Mouse (Mus musculus): Measurements from ENCODE around the gene Il10rb. TPM values are rescaled to one million over a fixed set of nuclear protein-coding genes. Genes with fewer than 3 reads are reported as not detected.
"Not testable (repeated sequence)": the region's sequence is repeated elsewhere in the genome, so short reads cannot be mapped to it uniquely, and the experiment has no call there.

Il10rb gene
- polyA plus RNA-seq, 1 experiment from 2014 or later, result 29.5 TPM

- Histone ChIP-seq H3K4me3 (no peak overlapping the region), H3K27me3 (no peaks in the 10 kb centered on the region), H3K27ac (no peak overlapping the region), H3K4me2 (no peak overlapping the region), H3K9me3 (no peaks in the 10 kb centered on the region), H3K9ac (no peak overlapping the region), H3K36me3 (peaks cover 28% of the 10 kb centered on the region), H3K4me1 (peaks cover under 1% of the 10 kb centered on the region; the same call in 1 of the 2 replicates)
- no peak for ATAC-seq (ENCODE audit: insufficient number of reproducible peaks, low FRiP score, low TSS enrichment, low read depth)
- 58% methylated on average over 5 of the region's 5 CpGs for WGBS
These were observed 21.5 kb downstream of the Il10rb start for GRCm38 (mm10) chr16:91427461-91427860.

DNA sequence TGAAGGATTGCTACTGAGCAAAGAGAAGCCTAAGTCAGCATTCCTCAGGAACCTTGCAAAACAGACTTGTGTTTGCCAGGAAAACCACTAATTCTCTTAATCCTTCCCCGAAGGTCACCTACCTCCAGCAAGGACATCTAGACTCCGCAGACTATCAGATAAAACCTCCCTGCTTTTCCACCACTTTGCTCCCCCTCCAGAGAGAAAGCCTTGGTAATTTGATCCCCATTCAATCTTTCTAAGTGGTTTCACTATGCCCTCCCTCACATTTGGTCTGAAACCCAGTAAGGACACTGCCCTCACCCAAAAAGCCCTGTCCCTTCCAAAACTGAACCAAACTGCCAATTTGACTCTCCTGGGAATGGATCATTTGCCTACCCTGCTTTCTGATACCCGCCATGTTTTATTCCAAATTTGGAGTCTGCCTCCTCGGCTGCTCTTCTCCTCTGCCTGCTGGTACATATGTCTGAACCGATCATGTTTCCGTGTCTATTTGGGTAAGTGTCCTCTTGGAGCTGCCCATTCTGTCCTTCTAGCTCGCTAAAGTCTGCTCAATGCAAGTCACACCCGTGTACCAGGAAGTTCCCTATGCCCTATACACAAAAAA lies 22.4 kb downstream of the Il10rb start:
- no peak for ATAC-seq (ENCODE audit: insufficient number of reproducible peaks, low FRiP score, low TSS enrichment, low read depth)
- Histone ChIP-seq H3K4me1 (peaks cover 6% of the 10 kb centered on the region; the same call in 1 of the 2 replicates), H3K9ac (no peak overlapping the region), H3K9me3 (no peaks in the 10 kb centered on the region), H3K27ac (no peak overlapping the region), H3K4me3 (no peak overlapping the region), H3K27me3 (no peaks in the 10 kb centered on the region), H3K4me2 (no peak overlapping the region), H3K36me3 (peaks cover 28% of the 10 kb centered on the region)
- WGBS, result 75% methylated on average over 8 of the region's 8 CpGs

GRCm38 (mm10) chr16:91432720-91433328 lies 26.9 kb downstream of the Il10rb start:
- Histone ChIP-seq H3K4me1 (peaks cover 6% of the 10 kb centered on the region; the same call in 1 of the 2 replicates), H3K36me3 (no peaks in the 10 kb centered on the region), H3K27ac (no peak overlapping the region), H3K9me3 (no peaks in the 10 kb centered on the region), H3K4me3 (no peak overlapping the region), H3K4me2 (no peak overlapping the region), H3K9ac (no peak overlapping the region), H3K27me3 (no peaks in the 10 kb centered on the region)
- ATAC-seq (ENCODE audit: insufficient number of reproducible peaks, low FRiP score, low TSS enrichment, low read depth), result no peak
- WGBS, result 40% methylated on average over 5 of the region's 5 CpGs

GRCm38 (mm10) chr16:91433329-91433933 lies 27.5 kb downstream of the Il10rb start:
- 56% methylated on average over 8 of the region's 8 CpGs for WGBS

DNA sequence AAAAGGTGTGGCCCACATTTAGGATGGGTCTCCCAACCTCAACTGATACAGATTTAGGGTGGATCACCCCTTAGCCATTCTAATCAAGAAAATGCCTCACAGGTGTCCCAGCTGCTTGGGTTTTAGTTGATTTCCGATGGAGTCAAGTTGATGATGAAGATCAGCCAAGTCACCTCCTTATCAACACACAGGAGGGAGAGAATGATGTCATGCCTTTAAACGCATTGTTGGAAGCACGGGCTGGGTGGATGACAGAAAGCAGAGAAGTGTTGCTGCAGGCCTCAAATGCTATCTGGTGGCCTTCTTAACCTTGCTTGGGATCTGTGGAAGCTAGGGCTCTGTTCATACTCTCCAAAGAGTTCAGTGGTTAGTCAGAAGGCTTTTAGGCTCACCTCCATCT lies 28.2 kb downstream of the Il10rb start:
- Histone ChIP-seq H3K4me1 (peaks cover 6% of the 10 kb centered on the region; the same call in 1 of the 2 replicates), H3K4me3 (no peak overlapping the region), H3K36me3 (no peaks in the 10 kb centered on the region), H3K9me3 (no peaks in the 10 kb centered on the region), H3K4me2 (no peak overlapping the region), H3K27ac (no peak overlapping the region), H3K9ac (no peak overlapping the region), H3K27me3 (no peaks in the 10 kb centered on the region)
- no peak for ATAC-seq (ENCODE audit: insufficient number of reproducible peaks, low FRiP score, low TSS enrichment, low read depth)
- WGBS, result 81% methylated on average over 3 of the region's 3 CpGs

More at GRCm38 (mm10) chr16:91433329-91433933, 27.5 kb downstream of the Il10rb start:
- Histone ChIP-seq H3K4me1 (peaks cover 6% of the 10 kb centered on the region; the same call in 1 of the 2 replicates), H3K27ac (no peak overlapping the region), H3K4me2 (no peak overlapping the region), H3K9ac (no peak overlapping the region), H3K36me3 (no peaks in the 10 kb centered on the region), H3K9me3 (no peaks in the 10 kb centered on the region), H3K4me3 (no peak overlapping the region), H3K27me3 (no peaks in the 10 kb centered on the region)
- no peak for ATAC-seq (ENCODE audit: insufficient number of reproducible peaks, low FRiP score, low TSS enrichment, low read depth)

- Histone ChIP-seq H3K4me1 (peaks cover 5% of the 10 kb centered on the region; the same call in 1 of the 2 replicates), H3K4me2 (no peak overlapping the region), H3K36me3 (no peaks in the 10 kb centered on the region), H3K9me3 (no peaks in the 10 kb centered on the region), H3K27me3 (no peaks in the 10 kb centered on the region), H3K4me3 (no peak overlapping the region), H3K9ac (no peak overlapping the region), H3K27ac (no peak overlapping the region)
- no peak for ATAC-seq (ENCODE audit: insufficient number of reproducible peaks, low FRiP score, low TSS enrichment, low read depth)
- WGBS, result 70% methylated on average over 3 of the region's 3 CpGs
These were observed 32.1 kb downstream of the Il10rb start for GRCm38 (mm10) chr16:91438081-91438480.

- H3K27ac ChIP-seq; H3K4me2 ChIP-seq; H3K4me3 ChIP-seq; H3K27me3 ChIP-seq; H3K9ac ChIP-seq; ATAC-seq (ENCODE audit: insufficient number of reproducible peaks, low FRiP score, low TSS enrichment, low read depth); H3K4me1 ChIP-seq; H3K9me3 ChIP-seq; H3K36me3 ChIP-seq: not testable (repeated sequence)
- 84% methylated on average over 1 of the region's 1 CpGs for WGBS
These were observed 32.6 kb downstream of the Il10rb start for GRCm38 (mm10) chr16:91438599-91438998.

GRCm38 (mm10) chr16:91441366-91441765 lies 35.4 kb downstream of the Il10rb start:
- no peaks in the 10 kb centered on the region for H3K9me3 ChIP-seq
- no peak overlapping the region for H3K4me2 ChIP-seq
- 51% methylated on average over 7 of the region's 7 CpGs for WGBS
- H3K4me3 ChIP-seq, result no peak overlapping the region
- H3K27me3 ChIP-seq, result no peaks in the 10 kb centered on the region
- H3K36me3 ChIP-seq, result no peaks in the 10 kb centered on the region
- no peak overlapping the region for H3K27ac ChIP-seq
- no peak for ATAC-seq (ENCODE audit: insufficient number of reproducible peaks, low FRiP score, low TSS enrichment, low read depth)
- H3K9ac ChIP-seq, result no peak overlapping the region
- peaks cover 8% of the 10 kb centered on the region; the same call in 1 of the 2 replicates for H3K4me1 ChIP-seq

- H3K9me3 ChIP-seq, result no peaks in the 10 kb centered on the region
- no peaks in the 10 kb centered on the region for H3K27me3 ChIP-seq
- ATAC-seq (ENCODE audit: insufficient number of reproducible peaks, low FRiP score, low TSS enrichment, low read depth), result no peak
- no peak overlapping the region for H3K4me2 ChIP-seq
- H3K4me3 ChIP-seq, result no peak overlapping the region
- 79% methylated on average over 7 of the region's 7 CpGs for WGBS
- no peak overlapping the region for H3K9ac ChIP-seq
- H3K4me1 ChIP-seq, result peaks cover 8% of the 10 kb centered on the region; the same call in 1 of the 2 replicates
- H3K27ac ChIP-seq, result no peak overlapping the region
- H3K36me3 ChIP-seq, result no peaks in the 10 kb centered on the region
These were observed 35.9 kb downstream of the Il10rb start for GRCm38 (mm10) chr16:91441811-91442240.

DNA sequence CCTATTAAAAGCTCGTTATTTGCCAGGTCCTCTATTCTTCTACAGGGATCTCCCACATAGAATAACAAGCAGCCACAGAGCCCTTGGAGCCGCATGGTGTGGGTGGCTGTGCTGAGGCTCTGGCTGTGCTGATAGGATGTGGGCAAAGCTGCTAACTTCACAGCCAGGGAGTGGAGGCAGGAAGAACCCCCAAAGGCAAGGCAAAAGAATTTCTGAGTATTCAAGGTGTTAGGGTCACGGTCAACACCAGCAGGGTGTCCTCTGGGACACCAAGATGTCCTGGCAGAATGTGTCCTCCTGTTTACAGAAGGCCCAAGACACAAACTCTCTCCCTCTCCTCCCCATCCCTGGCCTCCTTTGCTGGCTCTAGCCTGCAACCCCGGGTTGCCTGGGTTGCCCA lies 36.5 kb downstream of the Il10rb start:
- no peak overlapping the region for H3K27ac ChIP-seq
- no peaks in the 10 kb centered on the region for H3K9me3 ChIP-seq
- H3K4me2 ChIP-seq, result no peak overlapping the region
- no peak overlapping the region for H3K4me3 ChIP-seq
- H3K4me1 ChIP-seq, result peaks cover 8% of the 10 kb centered on the region; the same call in 1 of the 2 replicates
- no peak for ATAC-seq (ENCODE audit: insufficient number of reproducible peaks, low FRiP score, low TSS enrichment, low read depth)
- no peaks in the 10 kb centered on the region for H3K36me3 ChIP-seq
- H3K9ac ChIP-seq, result no peak overlapping the region
- no peaks in the 10 kb centered on the region for H3K27me3 ChIP-seq
- WGBS, result 61% methylated on average over 4 of the region's 4 CpGs

- Histone ChIP-seq H3K4me2 (no peak overlapping the region), H3K9ac (no peak overlapping the region), H3K27ac (no peak overlapping the region), H3K27me3 (no peaks in the 10 kb centered on the region), H3K9me3 (no peaks in the 10 kb centered on the region), H3K4me1 (peaks cover 8% of the 10 kb centered on the region; the same call in 1 of the 2 replicates), H3K4me3 (no peak overlapping the region), H3K36me3 (no peaks in the 10 kb centered on the region)
- no peak for ATAC-seq (ENCODE audit: insufficient number of reproducible peaks, low FRiP score, low TSS enrichment, low read depth)
- WGBS, result 41% methylated on average over 8 of the region's 8 CpGs
These were observed 37.2 kb downstream of the Il10rb start for GRCm38 (mm10) chr16:91443211-91443611.

DNA sequence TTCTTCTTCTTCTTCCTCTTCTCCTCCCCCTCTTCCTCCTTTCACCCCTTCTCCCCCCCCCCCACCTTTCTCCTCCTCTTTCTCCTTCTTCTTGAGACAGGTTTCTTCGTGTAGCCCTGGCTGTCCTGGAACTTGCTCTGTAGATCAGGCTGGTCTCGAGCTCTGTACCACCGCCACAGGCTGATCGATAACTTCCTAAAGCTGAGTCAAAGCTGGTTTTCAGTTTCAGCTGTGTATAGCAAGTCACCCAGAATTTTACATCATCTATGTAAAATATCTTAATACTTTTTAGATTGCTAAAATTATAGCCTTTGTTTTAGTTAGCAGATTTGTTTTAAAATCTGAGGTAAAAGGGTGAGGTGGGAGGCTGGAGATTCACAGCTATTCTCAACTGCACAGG lies 38.9 kb downstream of the Il10rb start:
- Histone ChIP-seq H3K9ac (no peak overlapping the region), H3K36me3 (no peaks in the 10 kb centered on the region), H3K4me3 (no peak overlapping the region), H3K27me3 (no peaks in the 10 kb centered on the region), H3K4me1 (peaks cover 8% of the 10 kb centered on the region; the same call in 1 of the 2 replicates), H3K4me2 (no peak overlapping the region), H3K27ac (no peak overlapping the region), H3K9me3 (no peaks in the 10 kb centered on the region)
- no peak for ATAC-seq (ENCODE audit: insufficient number of reproducible peaks, low FRiP score, low TSS enrichment, low read depth)
- WGBS, result 84% methylated on average over 4 of the region's 4 CpGs
